Mouse (Mus musculus) MEL (cell line): Measurements from ENCODE around the gene Ints11. TPM values are rescaled to one million over a fixed set of nuclear protein-coding genes. Genes with fewer than 3 reads are reported as not detected.

Experiments
- DNase-seq: peaks from one replicate; pipeline ENCODE4 v3.0.0; 2011; ENCODE audit warnings: low read depth, low spot score
- H3K27ac ChIP-seq: 2 replicates; pipeline ENCODE4 v1.5.1; 2012; ENCODE audit warnings: low read depth, mild to moderate bottlenecking, control low read depth, low read length, moderate library complexity; ENCODE audit not compliant: control insufficient read depth
- H3K27me3 ChIP-seq, 2 experiments: fragments of 150-350 bp in 1 of 2; sonication (generic) in 1 of 2; 2 replicates each; pipeline ENCODE4 v1.6.1; 2012; ENCODE audit warnings: low read length in 2 of 2, mild to moderate bottlenecking in 2 of 2, improper control_type of control experiment in 1 of 2, moderate library complexity in 1 of 2; ENCODE audit not compliant: insufficient read depth in 2 of 2, control insufficient read depth in 1 of 2
- H3K36me3 ChIP-seq, 2 experiments: 2 replicates each; pipeline ENCODE4 v1.6.1; 2012 to 2014; ENCODE audit warnings: low read length in 2 of 2, improper control_type of control experiment in 1 of 2, inconsistent platforms in 1 of 2, mild to moderate bottlenecking in 1 of 2; ENCODE audit not compliant: insufficient read depth in 2 of 2, control insufficient read depth in 1 of 2
- H3K4me1 ChIP-seq, 2 experiments: fragments of 150-350 bp in 1 of 2; sonication (generic) in 1 of 2; 2 replicates each; pipeline ENCODE4 v1.6.1; 2012; ENCODE audit warnings: low read length in 2 of 2, improper control_type of control experiment in 1 of 2, mild to moderate bottlenecking in 1 of 2; ENCODE audit not compliant: insufficient read depth in 2 of 2, control insufficient read depth in 1 of 2
- H3K4me3 ChIP-seq, 2 experiments: fragments of 150-350 bp in 1 of 2; sonication (generic) in 1 of 2; 2 replicates each; pipeline ENCODE4 v1.5.1; 2012; ENCODE audit warnings: low read depth in 2 of 2, low read length in 2 of 2, mild to moderate bottlenecking in 2 of 2, moderate library complexity in 2 of 2, control low read depth in 1 of 2, improper control_type of control experiment in 1 of 2; ENCODE audit not compliant: control insufficient read depth in 1 of 2, insufficient read depth in 1 of 2
- H3K79me2 ChIP-seq: 2 replicates; pipeline ENCODE4 v1.6.1; 2012; ENCODE audit warnings: mild to moderate bottlenecking, low read length, moderate library complexity; ENCODE audit not compliant: control insufficient read depth, poor library complexity, insufficient read depth
- H3K9ac ChIP-seq: 2 replicates; pipeline ENCODE4 v1.6.1; 2012; ENCODE audit warnings: low read depth, mild to moderate bottlenecking, control low read depth, low read length, moderate library complexity; ENCODE audit not compliant: control insufficient read depth, poor library complexity, severe bottlenecking
- H3K9me3 ChIP-seq: fragments of 150-350 bp; sonication (generic); replicated peaks from 2 replicates; pipeline ENCODE4 v1.6.1; 2012; ENCODE audit warnings: mild to moderate bottlenecking, low read length, improper control_type of control experiment, moderate library complexity; ENCODE audit not compliant: insufficient read depth
- CHD1 ChIP-seq: IDR thresholded peaks from 2 replicates; pipeline ENCODE4 v1.6.1; 2012; ENCODE audit warnings: low read depth, mild to moderate bottlenecking, inconsistent platforms, low read length, improper control_type of control experiment
- CHD2 ChIP-seq: IDR thresholded peaks from 2 replicates; pipeline ENCODE4 v1.6.1; 2011; ENCODE audit warnings: low read length, improper control_type of control experiment
- E2F4 ChIP-seq: IDR thresholded peaks from 2 replicates; pipeline ENCODE4 v1.6.1; 2011; ENCODE audit warnings: low read depth, low read length, improper control_type of control experiment, borderline replicate concordance
- ELF1 ChIP-seq: IDR thresholded peaks from 2 replicates; pipeline ENCODE4 v1.6.1; 2014; ENCODE audit warnings: low read depth, mild to moderate bottlenecking, inconsistent platforms, low read length, improper control_type of control experiment, moderate library complexity
- EP300 ChIP-seq, 2 experiments: IDR thresholded peaks; 2 replicates each; pipeline ENCODE4 v1.6.1; 2011; ENCODE audit warnings: improper control_type of control experiment in 2 of 2, low read length in 2 of 2, low read depth in 1 of 2, mild to moderate bottlenecking in 1 of 2
- ETS1 ChIP-seq: IDR thresholded peaks from 2 replicates; pipeline ENCODE4 v1.6.1; 2012; ENCODE audit warnings: low read depth, mild to moderate bottlenecking, inconsistent platforms, low read length, improper control_type of control experiment, moderate library complexity
- GABPA ChIP-seq: IDR thresholded peaks from 2 replicates; pipeline ENCODE4 v1.6.1; 2012; ENCODE audit warnings: low read depth, mild to moderate bottlenecking, inconsistent platforms, low read length, improper control_type of control experiment, moderate library complexity
- HCFC1 ChIP-seq: IDR thresholded peaks from 2 replicates; pipeline ENCODE4 v1.6.1; 2012; ENCODE audit warnings: low read depth, mild to moderate bottlenecking, inconsistent platforms, low read length, improper control_type of control experiment, moderate library complexity
- JUND ChIP-seq: IDR thresholded peaks from 2 replicates; pipeline ENCODE4 v1.6.1; 2011; ENCODE audit warnings: low read depth, mild to moderate bottlenecking, improper control_type of control experiment, low read length
- KAT2A ChIP-seq: conservative IDR thresholded peaks from 2 replicates; pipeline ENCODE4 v1.6.1; 2012; ENCODE audit warnings: low read depth, low read length, improper control_type of control experiment, inconsistent platforms
- MAFK ChIP-seq: IDR thresholded peaks from 2 replicates; pipeline ENCODE4 v1.6.1; 2011; ENCODE audit warnings: low read depth, mild to moderate bottlenecking, low read length, improper control_type of control experiment, borderline replicate concordance
- MAX ChIP-seq: IDR thresholded peaks from 2 replicates; pipeline ENCODE4 v1.6.1; 2011; ENCODE audit warnings: low read length, improper control_type of control experiment
- MEF2A ChIP-seq: IDR thresholded peaks from 2 replicates; pipeline ENCODE4 v1.6.1; 2014; ENCODE audit warnings: low read depth, mild to moderate bottlenecking, inconsistent platforms, low read length, improper control_type of control experiment; ENCODE audit not compliant: poor library complexity, insufficient replicate concordance, severe bottlenecking; ENCODE audit errors: extremely low read depth
- MXI1 ChIP-seq: IDR thresholded peaks from 2 replicates; pipeline ENCODE4 v1.6.1; 2011; ENCODE audit warnings: mild to moderate bottlenecking, low read depth, low read length, improper control_type of control experiment
- MYB ChIP-seq: IDR thresholded peaks from 2 replicates; pipeline ENCODE4 v1.6.1; 2011; ENCODE audit warnings: mild to moderate bottlenecking, low read depth, low read length, improper control_type of control experiment
- NELFE ChIP-seq: IDR thresholded peaks from 2 replicates; pipeline ENCODE4 v1.6.1; 2011; ENCODE audit warnings: low read depth, low read length, improper control_type of control experiment
- NRF1 ChIP-seq: IDR thresholded peaks from 2 replicates; pipeline ENCODE4 v1.6.1; 2014; ENCODE audit warnings: low read depth, mild to moderate bottlenecking, inconsistent platforms, low read length, improper control_type of control experiment, moderate library complexity; ENCODE audit not compliant: poor library complexity, insufficient read depth, severe bottlenecking
- POLR2A ChIP-seq, 2 experiments: IDR thresholded peaks; 2 replicates each; pipeline ENCODE4 v1.6.1; 2011 to 2012; ENCODE audit warnings: low read length in 2 of 2, mild to moderate bottlenecking in 2 of 2, control low read depth in 1 of 2, improper control_type of control experiment in 1 of 2, low read depth in 1 of 2, moderate library complexity in 1 of 2; ENCODE audit not compliant: control insufficient read depth in 1 of 2, insufficient read depth in 1 of 2, poor library complexity in 1 of 2
- POLR2AphosphoS2 ChIP-seq: IDR thresholded peaks from 2 replicates; pipeline ENCODE4 v1.6.1; 2011; ENCODE audit warnings: low read length, improper control_type of control experiment
- POLR2AphosphoS5 ChIP-seq: IDR thresholded peaks from 2 replicates; pipeline ENCODE4 v1.6.1; 2012; ENCODE audit warnings: low read depth, borderline replicate concordance, mild to moderate bottlenecking, inconsistent platforms, low read length, moderate library complexity, mixed read lengths
- RAD21 ChIP-seq: IDR thresholded peaks from 2 replicates; pipeline ENCODE4 v1.6.1; 2011; ENCODE audit warnings: mild to moderate bottlenecking, low read depth, low read length, improper control_type of control experiment
- SIN3A ChIP-seq: IDR thresholded peaks from 2 replicates; pipeline ENCODE4 v1.6.1; 2012; ENCODE audit warnings: low read length, improper control_type of control experiment, inconsistent platforms
- SMC3 ChIP-seq: IDR thresholded peaks from 2 replicates; pipeline ENCODE4 v1.6.1; 2011; ENCODE audit warnings: low read depth, low read length, improper control_type of control experiment
- TBP ChIP-seq: IDR thresholded peaks from 2 replicates; pipeline ENCODE4 v1.8.0; 2011; ENCODE audit warnings: low read depth, low read length, improper control_type of control experiment
- UBTF ChIP-seq: IDR thresholded peaks from 2 replicates; pipeline ENCODE4 v1.6.1; 2012; ENCODE audit warnings: low read depth, mild to moderate bottlenecking, inconsistent platforms, low read length, improper control_type of control experiment, moderate library complexity, borderline replicate concordance; ENCODE audit not compliant: insufficient read depth
- USF2 ChIP-seq, 2 experiments: IDR thresholded peaks; 2 replicates each; pipeline ENCODE4 v1.6.1; 2011 to 2012; ENCODE audit warnings: improper control_type of control experiment in 2 of 2, low read length in 2 of 2, borderline replicate concordance in 1 of 2, inconsistent platforms in 1 of 2, low read depth in 1 of 2, mild to moderate bottlenecking in 1 of 2; ENCODE audit not compliant: insufficient read depth in 1 of 2
- ZC3H11A ChIP-seq: IDR thresholded peaks from 2 replicates; pipeline ENCODE4 v1.6.1; 2012; ENCODE audit warnings: low read depth, mild to moderate bottlenecking, inconsistent platforms, low read length, improper control_type of control experiment
- ZKSCAN1 ChIP-seq: IDR thresholded peaks from 2 replicates; pipeline ENCODE4 v1.6.1; 2012; ENCODE audit warnings: low read depth, mild to moderate bottlenecking, inconsistent platforms, low read length, improper control_type of control experiment, moderate library complexity
- ZMIZ1 ChIP-seq: IDR thresholded peaks from 2 replicates; pipeline ENCODE4 v1.6.1; 2012; ENCODE audit warnings: low read depth, mild to moderate bottlenecking, inconsistent platforms, low read length, improper control_type of control experiment, moderate library complexity
- ZNF384 ChIP-seq: IDR thresholded peaks from 2 replicates; pipeline ENCODE4 v1.6.1; 2012; ENCODE audit warnings: low read depth, mild to moderate bottlenecking, inconsistent platforms, low read length, improper control_type of control experiment
- polyA plus RNA-seq, 2 experiments: library from polyadenylated mRNA; stranded (reverse) in 1 of 2; unstranded in 1 of 2; fragments of >175 nt in 1 of 2; fragments of >200 nt in 1 of 2; gene quantifications; 2 replicates each; pipeline versions ENCODE4 v1.2.1 to v1.2.4; 2012; ENCODE audit warnings: low replicate concordance in 2 of 2, low read depth in 1 of 2; ENCODE audit not compliant: insufficient read length in 2 of 2, insufficient read depth in 1 of 2, missing spikeins in 1 of 2
- total RNA-seq: library from RNA; depleted of rRNA; stranded (reverse); fragments of 300-350 nt; gene quantifications from 2 replicates; pipeline ENCODE4 v1.2.3, GENCODE M21; 2012

Ints11 gene
- total and polyA plus RNA-seq, 3 experiments = 78.9 to 96.8 TPM; not detected in 1

DNA sequence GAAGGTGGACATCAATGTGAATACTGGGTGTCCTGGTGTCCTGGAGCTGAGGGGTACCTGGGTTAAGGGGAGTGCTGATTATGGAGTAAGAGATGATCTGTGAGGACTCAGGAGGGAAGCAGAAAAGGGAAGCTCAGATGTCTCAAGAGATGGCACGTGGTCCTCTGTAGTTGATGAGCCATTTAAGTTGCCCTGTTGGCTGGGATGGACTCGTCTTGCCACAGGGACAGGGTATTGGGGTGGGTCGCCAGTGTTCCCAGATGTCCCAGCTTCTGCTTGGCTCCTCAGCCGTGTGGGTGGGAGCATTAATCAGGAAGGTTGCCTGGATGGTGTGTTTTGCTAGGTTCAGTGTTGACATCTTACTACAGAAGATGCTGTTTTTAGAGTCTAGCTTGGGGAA is 36.1 kb upstream of the Ints11 start:
- DNase-seq = no peak
- H3K36me3 ChIP-seq = peaks cover 0 to 7% of the 10 kb centered on the region in 2 experiments; a peak in 2 of 4 replicates
- TF ChIP-seq JUND (no peak), TBP (no peak), CHD2 (no peak), MYB (no peak), SIN3A (no peak), GABPA (no peak), SMC3 (no peak), CHD1 (no peak), E2F4 (no peak), POLR2A (IDR thresholded peaks at IDR 0.05; ENCODE audit: control insufficient read depth in 1 of 2, insufficient read depth in 1 of 2, low read depth in 1 of 2, low read length in 2 of 2, poor library complexity in 1 of 2) (no peak), POLR2AphosphoS5 (no peak)
- H3K4me1 ChIP-seq = peaks cover 0 to 10% of the 10 kb centered on the region in 2 experiments; a peak in 1 of 4 replicates
- no peaks in the 10 kb centered on the region for H3K27me3 ChIP-seq
- H3K27ac ChIP-seq = no peak overlapping the region
- H3K9me3 ChIP-seq = no peaks in the 10 kb centered on the region
- H3K9ac ChIP-seq = no peak overlapping the region
- peaks cover 15% of the 10 kb centered on the region for H3K79me2 ChIP-seq
- H3K4me3 ChIP-seq = no peak overlapping the region

GRCm38 (mm10) chr4:155833836-155834235 is 35.5 kb upstream of the Ints11 start:
- Histone ChIP-seq H3K27ac (no peak overlapping the region), H3K9ac (no peak overlapping the region), H3K9me3 (no peaks in the 10 kb centered on the region), H3K4me1 (peaks cover 0 to 10% of the 10 kb centered on the region in 2 experiments; a peak in 1 of 4 replicates), H3K4me3 (no peak overlapping the region), H3K36me3 (peaks cover 0 to 7% of the 10 kb centered on the region in 2 experiments; a peak in 2 of 4 replicates), H3K79me2 (peaks cover 15% of the 10 kb centered on the region), H3K27me3 (no peaks in the 10 kb centered on the region)
- DNase-seq = peak; percentile 86
- peak in 1 of 2 experiments; percentile 24; a peak in 1 of 4 replicates for TF ChIP-seq EP300 (IDR thresholded peaks at IDR 0.05; ENCODE audit: low read depth in 1 of 2, low read length in 2 of 2)
- peak; percentile 91 for TF ChIP-seq ETS1
- no peak for TF ChIP-seq NELFE
- no peak for TF ChIP-seq E2F4
- no peak for TF ChIP-seq MYB
- no peak for TF ChIP-seq MAX
- peak; percentile 57 for TF ChIP-seq RAD21
- no peak for TF ChIP-seq MEF2A
- no peak for TF ChIP-seq USF2 (IDR thresholded peaks at IDR 0.05; ENCODE audit: borderline replicate concordance in 1 of 2, insufficient read depth in 1 of 2, low read depth in 1 of 2, low read length in 2 of 2)
- no peak for TF ChIP-seq ZMIZ1
- TF ChIP-seq UBTF = no peak
- TF ChIP-seq MAFK = no peak
- TF ChIP-seq TBP = no peak
- TF ChIP-seq ELF1 = no peak
- TF ChIP-seq ZNF384 = no peak
- TF ChIP-seq SMC3 = peak; percentile 75
- TF ChIP-seq CHD1 = no peak
- no peak for TF ChIP-seq ZC3H11A
- no peak for TF ChIP-seq NRF1
- no peak; the same call in 1 of the 2 replicates for TF ChIP-seq MXI1
- no peak; the same call in 1 of the 2 replicates for TF ChIP-seq CHD2
- no peak for TF ChIP-seq KAT2A
- TF ChIP-seq POLR2AphosphoS5 = no peak
- TF ChIP-seq POLR2AphosphoS2 = 0 out of 2 replicates have a peak, but pooled peaks have one; percentile 52
- no peak for TF ChIP-seq ZKSCAN1
- peak; percentile 52 for TF ChIP-seq HCFC1
